Mouse (Mus musculus): ENCODE results near the gene Tfap2a. TPM values are rescaled to one million over a fixed set of nuclear protein-coding genes. Genes with fewer than 3 reads are reported as not detected.

The Tfap2a gene
- polyA plus RNA-seq, 1 experiment, result 5.1 TPM

DNA sequence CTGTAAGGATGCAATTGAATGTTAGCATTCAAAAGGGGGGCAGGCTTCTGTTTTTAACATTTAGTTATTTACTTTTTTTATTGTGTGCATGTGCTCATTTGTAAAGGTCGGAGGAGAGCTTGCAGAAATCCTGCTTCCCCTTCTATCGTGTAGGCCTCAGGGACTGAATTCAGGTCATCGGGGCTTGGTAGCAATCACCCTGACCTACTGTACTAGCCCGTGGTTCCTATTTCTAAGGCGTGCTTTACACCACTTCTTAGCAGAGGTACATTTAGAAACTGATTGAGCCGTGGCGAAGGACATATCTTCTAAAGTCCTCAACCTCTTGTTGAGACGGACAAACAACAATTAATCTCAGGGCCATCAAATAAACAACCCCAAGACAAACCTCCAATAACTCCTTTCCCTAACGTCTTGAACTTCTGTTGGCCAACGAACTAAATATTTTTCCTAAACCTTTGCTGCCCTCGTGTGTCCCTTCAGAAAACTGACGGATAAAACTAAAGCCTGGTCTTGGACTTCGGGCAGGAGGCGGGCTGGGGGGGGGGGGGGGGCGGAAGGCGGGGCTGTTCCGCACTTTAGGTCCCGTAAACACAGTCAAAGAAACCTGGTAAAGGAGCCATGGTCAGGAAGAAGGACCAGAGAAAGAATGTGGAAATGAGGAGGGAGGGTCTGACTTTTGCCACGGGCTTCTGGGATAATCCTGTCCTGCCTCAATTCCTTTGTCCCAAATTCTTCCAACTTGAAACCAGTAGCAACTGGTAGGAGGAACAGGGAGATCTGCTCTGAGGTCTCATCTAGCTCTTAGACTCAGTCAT lies 10.8 kb upstream of the Tfap2a start:
- 15% methylated on average over 19 of the region's 19 CpGs for WGBS
- TF ChIP-seq CTCF (IDR thresholded peaks at IDR 0.05; ENCODE audit: borderline replicate concordance, insufficient read depth, low read depth, low read length) (peak; percentile 33; the same call in 1 of the 2 replicates), POLR2A (IDR thresholded peaks at IDR 0.05; ENCODE audit: borderline replicate concordance, insufficient read depth, low read length) (no peak)
- peaks cover 2% of the 10 kb centered on the region; the same call in 1 of the 2 replicates for H3K27me3 ChIP-seq (ENCODE audit: control insufficient read depth, insufficient read depth, low read length)
- no peak overlapping the region for H3K27ac ChIP-seq (ENCODE audit: insufficient read depth, low read length)
- no peak overlapping the region for H3K4me3 ChIP-seq (replicated peaks; ENCODE audit: insufficient read depth, low read depth, low read length)
- DNase-seq, result no peak
- no peaks in the 10 kb centered on the region for H3K4me1 ChIP-seq (ENCODE audit: control insufficient read depth, insufficient read depth, low read length)

DNA sequence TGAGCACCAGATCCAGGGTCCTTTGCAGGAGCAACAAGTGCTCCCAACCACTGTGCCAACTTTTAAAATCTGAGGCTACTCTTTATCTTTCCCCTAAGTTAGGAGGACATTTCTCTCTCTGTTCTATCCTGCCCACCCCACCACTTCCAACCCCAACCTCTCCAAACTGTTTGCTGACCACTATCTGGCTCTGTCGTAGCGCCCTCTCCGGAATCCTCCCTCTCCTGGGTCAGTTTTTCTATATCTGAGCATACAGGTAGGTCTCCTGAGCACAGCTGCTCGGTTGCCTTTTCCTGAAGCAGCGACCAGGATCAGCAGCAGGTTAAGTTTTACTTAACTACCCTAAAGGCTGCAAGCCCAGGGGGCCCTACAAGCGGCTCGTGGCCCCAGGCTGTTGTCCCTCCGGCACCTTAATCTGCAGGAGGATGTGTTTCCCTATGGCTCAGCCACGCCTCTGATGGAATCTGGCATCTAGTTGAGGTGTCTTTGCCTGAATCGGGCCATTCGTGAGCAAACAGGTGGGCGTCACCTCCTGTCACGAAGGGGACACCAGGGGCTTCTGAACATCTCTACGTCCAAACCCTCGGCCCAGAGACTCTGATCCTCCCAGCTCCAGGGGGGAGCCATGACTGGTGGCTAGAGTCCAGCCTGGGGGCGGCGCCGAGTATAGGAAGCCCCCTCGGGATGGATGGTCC lies 6.1 kb upstream of the Tfap2a start:
- 2% methylated on average over 19 of the region's 19 CpGs for WGBS

DNA sequence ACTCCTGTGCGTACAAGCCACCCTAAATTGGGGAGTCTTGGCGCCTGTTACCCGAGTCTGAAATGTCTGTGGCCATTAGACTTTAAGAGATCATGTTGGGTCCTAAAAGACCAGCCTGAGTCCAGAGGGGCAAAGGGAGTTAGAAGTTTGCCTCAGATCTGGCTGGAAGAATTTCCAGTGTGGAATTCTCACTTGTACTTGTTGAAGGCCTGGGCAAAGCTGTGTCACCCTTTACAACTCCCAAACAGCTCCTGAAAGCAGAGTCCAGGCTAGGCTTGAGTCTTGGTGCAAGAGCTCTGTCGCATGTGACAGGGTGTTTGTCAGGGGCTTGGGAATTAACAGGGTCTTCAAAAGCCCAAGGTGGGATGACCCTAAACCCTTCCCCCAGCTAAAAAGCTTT lies 5.0 kb upstream of the Tfap2a start:
- peaks cover 3% of the 10 kb centered on the region; the same call in 1 of the 2 replicates for H3K27me3 ChIP-seq (ENCODE audit: control insufficient read depth, insufficient read depth, low read length)
- no peak overlapping the region for H3K4me3 ChIP-seq (replicated peaks; ENCODE audit: insufficient read depth, low read depth, low read length)
- TF ChIP-seq CTCF (IDR thresholded peaks at IDR 0.05; ENCODE audit: borderline replicate concordance, insufficient read depth, low read depth, low read length) (no peak), POLR2A (IDR thresholded peaks at IDR 0.05; ENCODE audit: borderline replicate concordance, insufficient read depth, low read length) (no peak)
- H3K27ac ChIP-seq (ENCODE audit: insufficient read depth, low read length), result no peak overlapping the region
- DNase-seq, result no peak
- WGBS, result 22% methylated on average over 4 of the region's 4 CpGs
- no peaks in the 10 kb centered on the region for H3K4me1 ChIP-seq (ENCODE audit: control insufficient read depth, insufficient read depth, low read length)

More for the DNA sequence above, 6.1 kb upstream of the Tfap2a start:
- TF ChIP-seq CTCF (IDR thresholded peaks at IDR 0.05; ENCODE audit: borderline replicate concordance, insufficient read depth, low read depth, low read length), result no peak
- TF ChIP-seq POLR2A (IDR thresholded peaks at IDR 0.05; ENCODE audit: borderline replicate concordance, insufficient read depth, low read length), result no peak
- no peak overlapping the region for H3K4me3 ChIP-seq (replicated peaks; ENCODE audit: insufficient read depth, low read depth, low read length)
- no peak for DNase-seq
- H3K27me3 ChIP-seq (ENCODE audit: control insufficient read depth, insufficient read depth, low read length), result peaks cover 3% of the 10 kb centered on the region; the same call in 1 of the 2 replicates
- no peak overlapping the region for H3K27ac ChIP-seq (ENCODE audit: insufficient read depth, low read length)
- H3K4me1 ChIP-seq (ENCODE audit: control insufficient read depth, insufficient read depth, low read length), result no peaks in the 10 kb centered on the region

DNA sequence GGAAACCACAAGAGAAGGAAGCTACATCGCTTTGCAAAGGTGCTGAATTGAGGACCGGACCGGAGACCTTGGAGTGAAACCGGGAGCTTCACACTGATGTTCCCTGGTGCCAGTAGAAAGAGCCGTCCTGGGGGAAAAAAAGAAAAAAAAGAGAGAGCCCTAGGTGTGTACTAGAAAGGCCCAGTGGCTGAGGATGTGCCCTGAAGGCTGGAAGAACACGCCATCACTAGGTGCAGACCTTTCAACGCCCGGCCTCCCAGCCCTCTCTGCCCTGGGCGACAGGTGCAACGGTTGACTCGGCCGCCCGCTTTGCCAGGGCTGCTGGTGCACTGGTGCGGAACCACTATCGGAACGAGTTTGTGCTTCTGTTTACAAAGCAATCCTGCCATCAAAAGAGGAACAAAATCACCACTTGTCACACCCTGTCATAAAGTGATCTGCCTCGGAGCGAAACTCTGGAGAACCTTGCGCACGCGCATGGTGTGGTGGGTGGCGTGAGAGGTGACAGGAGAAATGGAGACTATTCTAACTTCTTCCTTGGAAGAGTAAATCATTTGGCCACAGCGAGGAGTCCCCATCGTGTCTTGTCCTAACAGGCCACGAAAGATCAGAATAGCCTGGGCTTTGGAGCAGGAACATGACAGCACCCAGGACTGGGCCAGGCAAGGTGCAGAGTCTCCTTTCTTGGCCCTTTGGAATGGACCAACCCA lies 3.8 kb upstream of the Tfap2a start:
- no peak overlapping the region for H3K4me3 ChIP-seq (replicated peaks; ENCODE audit: insufficient read depth, low read depth, low read length)
- TF ChIP-seq POLR2A (IDR thresholded peaks at IDR 0.05; ENCODE audit: borderline replicate concordance, insufficient read depth, low read length) (no peak), CTCF (IDR thresholded peaks at IDR 0.05; ENCODE audit: borderline replicate concordance, insufficient read depth, low read depth, low read length) (no peak)
- WGBS, result 7% methylated on average over 25 of the region's 25 CpGs

DNA sequence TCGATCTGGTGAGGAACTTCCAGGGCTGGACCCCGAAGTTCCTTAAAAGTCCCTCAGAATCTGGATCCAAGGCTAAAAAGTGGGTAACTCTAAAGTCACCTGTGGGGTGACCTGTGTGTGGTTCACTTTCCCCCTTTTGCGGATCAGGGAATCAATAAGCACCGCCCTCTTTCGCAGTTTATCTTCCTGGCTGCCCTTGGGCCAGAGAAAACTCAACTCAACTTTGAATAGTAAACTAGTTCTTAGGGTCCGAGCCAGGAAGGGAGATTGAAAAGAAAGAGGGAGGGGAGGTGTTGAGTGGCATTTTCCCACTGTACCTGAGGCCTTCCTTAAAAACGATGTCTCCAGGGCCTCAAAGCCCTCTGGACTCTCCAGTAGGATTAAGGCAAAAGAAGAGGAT lies 3.3 kb upstream of the Tfap2a start:
- no peaks in the 10 kb centered on the region for H3K4me1 ChIP-seq (ENCODE audit: control insufficient read depth, insufficient read depth, low read length)
- H3K27me3 ChIP-seq (ENCODE audit: control insufficient read depth, insufficient read depth, low read length), result peaks cover 5% of the 10 kb centered on the region; the same call in 1 of the 2 replicates
- TF ChIP-seq POLR2A (IDR thresholded peaks at IDR 0.05; ENCODE audit: borderline replicate concordance, insufficient read depth, low read length) (no peak), CTCF (IDR thresholded peaks at IDR 0.05; ENCODE audit: borderline replicate concordance, insufficient read depth, low read depth, low read length) (no peak)
- no peak overlapping the region for H3K27ac ChIP-seq (ENCODE audit: insufficient read depth, low read length)
- no peak overlapping the region for H3K4me3 ChIP-seq (replicated peaks; ENCODE audit: insufficient read depth, low read depth, low read length)
- DNase-seq, result no peak
- WGBS, result 4% methylated on average over 7 of the region's 7 CpGs

More for the DNA sequence above, 3.8 kb upstream of the Tfap2a start:
- DNase-seq, result no peak
- Histone ChIP-seq H3K27me3 (ENCODE audit: control insufficient read depth, insufficient read depth, low read length) (peaks cover 6% of the 10 kb centered on the region; the same call in 1 of the 2 replicates), H3K4me1 (ENCODE audit: control insufficient read depth, insufficient read depth, low read length) (no peaks in the 10 kb centered on the region), H3K27ac (ENCODE audit: insufficient read depth, low read length) (no peak overlapping the region)

DNA sequence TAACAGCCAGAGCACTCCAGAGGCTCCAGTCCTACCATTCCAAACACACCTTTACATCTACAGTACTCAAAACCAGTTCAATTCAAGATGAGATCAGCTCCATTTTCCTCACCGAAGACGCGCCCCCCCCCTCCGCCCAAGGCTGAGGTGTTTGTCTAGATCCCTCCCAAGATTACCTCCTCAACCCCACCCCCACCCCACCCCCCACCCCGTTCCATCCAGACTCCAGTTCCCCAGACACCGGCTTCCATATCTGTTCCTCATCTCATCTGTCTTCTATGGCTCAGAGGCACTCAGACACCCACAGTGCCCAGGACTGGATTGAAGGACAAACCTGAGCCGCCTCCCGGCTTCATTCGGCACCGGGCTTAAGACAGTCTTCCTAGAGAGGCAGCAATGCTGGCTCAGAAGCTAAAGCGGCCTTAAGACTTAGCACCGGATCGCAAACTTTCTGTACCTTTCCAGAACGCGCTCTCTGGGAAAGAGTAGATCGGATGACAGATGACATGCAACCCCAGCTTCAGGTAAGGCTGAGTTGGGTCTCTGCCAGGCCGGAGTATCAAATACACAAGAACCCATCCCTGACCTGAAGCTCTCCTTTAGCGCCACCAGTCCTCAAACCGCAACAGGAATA lies 2.7 kb upstream of the Tfap2a start:
- Histone ChIP-seq H3K4me1 (ENCODE audit: control insufficient read depth, insufficient read depth, low read length) (no peaks in the 10 kb centered on the region), H3K27ac (ENCODE audit: insufficient read depth, low read length) (no peak overlapping the region), H3K27me3 (ENCODE audit: control insufficient read depth, insufficient read depth, low read length) (peaks cover 5% of the 10 kb centered on the region; the same call in 1 of the 2 replicates), H3K4me3 (replicated peaks; ENCODE audit: insufficient read depth, low read depth, low read length) (no peak overlapping the region)
- TF ChIP-seq CTCF (IDR thresholded peaks at IDR 0.05; ENCODE audit: borderline replicate concordance, insufficient read depth, low read depth, low read length) (no peak), POLR2A (IDR thresholded peaks at IDR 0.05; ENCODE audit: borderline replicate concordance, insufficient read depth, low read length) (no peak)
- DNase-seq, result no peak
- WGBS, result 5% methylated on average over 19 of the region's 19 CpGs

DNA sequence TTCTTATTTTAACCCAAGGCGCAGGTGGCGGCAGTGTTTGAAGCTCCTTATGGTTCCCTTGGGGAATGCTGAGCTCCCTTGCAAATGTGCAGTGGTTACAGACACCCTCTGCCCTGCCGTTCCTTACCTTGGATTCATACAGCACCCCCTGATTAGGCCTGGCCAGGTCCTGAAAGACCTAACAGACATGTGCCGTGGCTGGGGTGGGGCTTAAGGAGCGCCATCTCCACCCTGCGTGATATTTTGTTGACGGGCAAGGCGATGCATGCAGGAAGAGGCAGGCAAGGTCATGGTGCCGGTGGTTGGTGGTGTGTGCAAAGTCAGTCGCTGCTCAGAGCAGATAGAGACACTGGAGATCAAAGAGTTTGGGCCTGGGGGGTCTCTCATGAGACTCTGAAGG lies 1.7 kb upstream of the Tfap2a start:
- TF ChIP-seq POLR2A (IDR thresholded peaks at IDR 0.05; ENCODE audit: borderline replicate concordance, insufficient read depth, low read length) (no peak), CTCF (IDR thresholded peaks at IDR 0.05; ENCODE audit: borderline replicate concordance, insufficient read depth, low read depth, low read length) (no peak)
- peaks cover 5% of the 10 kb centered on the region; the same call in 1 of the 2 replicates for H3K27me3 ChIP-seq (ENCODE audit: control insufficient read depth, insufficient read depth, low read length)
- DNase-seq, result no peak
- 7% methylated on average over 10 of the region's 10 CpGs for WGBS
- no peak overlapping the region for H3K27ac ChIP-seq (ENCODE audit: insufficient read depth, low read length)
- no peak overlapping the region for H3K4me3 ChIP-seq (replicated peaks; ENCODE audit: insufficient read depth, low read depth, low read length)
- H3K4me1 ChIP-seq (ENCODE audit: control insufficient read depth, insufficient read depth, low read length), result no peaks in the 10 kb centered on the region

Measured in cerebellum, adult 2 months (tissue).